Comparison of ENCODE assay signal across 42 mouse cellular contexts in genomic region chr5:87502687-87503086, GRCm38 (mm10). TPM values are rescaled to one million over a fixed set of nuclear protein-coding genes. Genes with fewer than 3 reads are reported as not detected.
DNase-seq lines count a peak whose midpoint lies in the region; ATAC-seq and TF ChIP-seq lines count a peak whose summit lies in the region.
"Had no signal": no experiment of that assay in that cellular context is flagged by ENCODE, and none has a peak within 500 bp of the region (broad histone marks: within the 10 kb centered on the region; RNA-seq: fewer than 3 reads in every experiment).

No protein-coding gene starts in this region.

- no peak overlapping the region for H3K27ac ChIP-seq in limb, embryonic 14.5 days (replicated peaks; ENCODE audit: low read depth, low read length)
- H3K27ac ChIP-seq in limb, embryonic 10.5 days, result no peak overlapping the region
- H3K27ac ChIP-seq: forebrain, embryonic 10.5 days; hindbrain, embryonic 10.5 days; hindbrain, embryonic 15.5 days; kidney, embryonic 15.5 days; limb, embryonic 13.5 days; liver, embryonic 13.5 days; lung, embryonic 15.5 days; midbrain, embryonic 13.5 days; neural tube, embryonic 13.5 days; stomach, embryonic 15.5 days had no signal

- no peaks in the 10 kb centered on the region for H3K36me3 ChIP-seq in limb, embryonic 14.5 days (ENCODE audit: control insufficient read depth, insufficient read depth, low read length)
- H3K36me3 ChIP-seq in limb, embryonic 10.5 days, result no peaks in the 10 kb centered on the region
- H3K36me3 ChIP-seq: forebrain, embryonic 10.5 days; hindbrain, embryonic 10.5 days; hindbrain, embryonic 15.5 days; kidney, embryonic 15.5 days; limb, embryonic 13.5 days; liver, embryonic 13.5 days; lung, embryonic 15.5 days; midbrain, embryonic 13.5 days; neural tube, embryonic 13.5 days; stomach, embryonic 15.5 days had no signal

- TF ChIP-seq POLR2A in limb, embryonic 14.5 days (IDR thresholded peaks at IDR 0.05; ENCODE audit: borderline replicate concordance, extremely low read depth, insufficient read depth, insufficient read length), result no peak

- intact Hi-C loops in left cerebral cortex, postnatal 14 days (cut with DNase I), result no loop called here

- H3K9ac ChIP-seq in limb, embryonic 14.5 days (ENCODE audit: low read depth, low read length, severe bottlenecking), result no peak overlapping the region
- H3K9ac ChIP-seq: hindbrain, embryonic 15.5 days; kidney, embryonic 15.5 days; limb, embryonic 13.5 days; liver, embryonic 13.5 days; lung, embryonic 15.5 days; midbrain, embryonic 13.5 days; neural tube, embryonic 13.5 days; stomach, embryonic 15.5 days had no signal

- H3K9me3 ChIP-seq in limb, embryonic 14.5 days (ENCODE audit: control insufficient read depth, low read length), result no peaks in the 10 kb centered on the region
- no peaks in the 10 kb centered on the region for H3K9me3 ChIP-seq in limb, embryonic 10.5 days (replicated peaks)
- H3K9me3 ChIP-seq: forebrain, embryonic 10.5 days; hindbrain, embryonic 10.5 days; hindbrain, embryonic 15.5 days; kidney, embryonic 15.5 days; limb, embryonic 13.5 days; liver, embryonic 13.5 days; lung, embryonic 15.5 days; megakaryocyte, embryonic 14.5 days; midbrain, embryonic 13.5 days; neural tube, embryonic 13.5 days; stomach, embryonic 15.5 days had no signal

- no peak for ATAC-seq in limb, embryonic 14.5 days (ENCODE audit: low FRiP score, low read depth)
- ATAC-seq: activated CD4-positive, CD25-positive, alpha-beta regulatory T cell, adult 4 months; forebrain, embryonic 16.5 days; inflammation-experienced regulatory T-cells, adult 6 months; midbrain, embryonic 13.5 days had no signal

- H3K27me3 ChIP-seq in limb, embryonic 14.5 days (ENCODE audit: control insufficient read depth, insufficient read depth, low read length), result no peaks in the 10 kb centered on the region
- H3K27me3 ChIP-seq in limb, embryonic 10.5 days (ENCODE audit: low read depth, poor library complexity, severe bottlenecking), result no peaks in the 10 kb centered on the region
- H3K27me3 ChIP-seq: hindbrain, embryonic 15.5 days; kidney, embryonic 15.5 days; limb, embryonic 13.5 days; liver, embryonic 13.5 days; lung, embryonic 15.5 days; megakaryocyte, embryonic 14.5 days; midbrain, embryonic 13.5 days; neural tube, embryonic 13.5 days; stomach, embryonic 15.5 days had no signal

- no peak overlapping the region for H3K4me3 ChIP-seq in limb, embryonic 14.5 days (replicated peaks; ENCODE audit: low read length)
- no peak overlapping the region for H3K4me3 ChIP-seq in limb, embryonic 10.5 days
- H3K4me3 ChIP-seq: forebrain, embryonic 10.5 days; hindbrain, embryonic 10.5 days; hindbrain, embryonic 15.5 days; kidney, embryonic 15.5 days; limb, embryonic 13.5 days; liver, embryonic 13.5 days; lung, embryonic 15.5 days; megakaryocyte, embryonic 14.5 days; midbrain, embryonic 13.5 days; neural tube, embryonic 13.5 days; stomach, embryonic 15.5 days had no signal

- 74% methylated on average over 1 of the region's 1 CpGs for WGBS in limb, embryonic 14.5 days
- WGBS in limb, embryonic 10.5 days, result 79% methylated on average over 1 of the region's 1 CpGs

- H3K4me2 ChIP-seq in limb, embryonic 14.5 days (replicated peaks; ENCODE audit: low read depth, low read length, severe bottlenecking), result no peak overlapping the region
- H3K4me2 ChIP-seq: hindbrain, embryonic 15.5 days; kidney, embryonic 15.5 days; limb, embryonic 13.5 days; liver, embryonic 13.5 days; lung, embryonic 15.5 days; midbrain, embryonic 13.5 days; neural tube, embryonic 13.5 days; stomach, embryonic 15.5 days had no signal

- H3K4me1 ChIP-seq in limb, embryonic 14.5 days (ENCODE audit: control insufficient read depth, insufficient read depth, low read length), result no peaks in the 10 kb centered on the region
- H3K4me1 ChIP-seq in limb, embryonic 10.5 days, result no peaks in the 10 kb centered on the region
- H3K4me1 ChIP-seq: hindbrain, embryonic 10.5 days; hindbrain, embryonic 15.5 days; kidney, embryonic 15.5 days; limb, embryonic 13.5 days; liver, embryonic 13.5 days; lung, embryonic 15.5 days; megakaryocyte, embryonic 14.5 days; midbrain, embryonic 13.5 days; neural tube, embryonic 13.5 days; stomach, embryonic 15.5 days had no signal

- DNase-seq in limb, embryonic 14.5 days (ENCODE audit: low spot score), result peak; percentile 2
- no peak for DNase-seq in limb, embryonic 10.5 days (ENCODE audit: low spot score)
- DNase-seq in lung, postnatal 25 days (ENCODE audit: low spot score), result peak; percentile 3
- no peak for DNase-seq in lung, postnatal 4 days
- DNase-seq in fat pad, adult 2 months (ENCODE audit: extremely low read depth, low read depth, low spot score), result peak; percentile 96
- DNase-seq in left cerebral cortex, postnatal 14 days (ENCODE audit: low spot score in 2 of 2), result no peak
- DNase-seq in urinary bladder, postnatal 14 days (ENCODE audit: low spot score), result no peak
- DNase-seq in ovary, postnatal 10 days (ENCODE audit: low spot score), result no peak
- DNase-seq: adrenal gland, adult 8-10 months; cerebellum, adult 11 months; cerebellum, adult 9-10 months; embryo, embryonic 11 days; gastrocnemius, postnatal 10 days; heart, postnatal 14 days; kidney, adult 11 months; kidney, postnatal 25 days; liver, embryonic 13.5 days; retina, postnatal 1 day; right cerebral cortex, postnatal 14 days; thymus, postnatal 14 days had no signal

RNA-seq across cellular contexts. Expression of gene Ugt2a1, which starts 12.0 kb away (rescaled TPM):
- not detected in 2 replicates for polyA plus RNA-seq in limb, embryonic 14.5 days (2012; rRNA removed)
- polyA plus RNA-seq in limb, embryonic 14.5 days (2014; fragmentation: Nextera tagmentation; extraction: Ambion mirVana), result not detected in 2 replicates
- polyA plus RNA-seq in limb, embryonic 10.5 days (2016; fragmentation: Nextera tagmentation; extraction: Ambion mirVana), result not detected in 2 replicates
- not detected for total RNA-seq in left cerebral cortex, postnatal 14 days (2021)
- total RNA-seq: adrenal gland, adult 8-10 months; adrenal gland, postnatal 4 days; gastrocnemius, postnatal 10 days; granulocyte monocyte progenitor cell, adult 5-6 weeks; heart, postnatal 14 days; layer of hippocampus, adult 18-20 months; layer of hippocampus, postnatal 10 days; left cerebral cortex, adult 18-20 months; left cerebral cortex, postnatal 25 days had no signal
- polyA plus RNA-seq: activated CD4-positive, CD25-positive, alpha-beta regulatory T cell, adult 4 months; forebrain, embryonic 10.5 days; forebrain, embryonic 16.5 days; heart, embryonic 14.5 days; hindbrain, embryonic 10.5 days; hindbrain, embryonic 15.5 days; inflammation-experienced regulatory T-cells, adult 6 months; kidney, embryonic 15.5 days; limb, embryonic 13.5 days; liver, embryonic 13.5 days; lung, embryonic 15.5 days; midbrain, embryonic 13.5 days; neural tube, embryonic 13.5 days; small intestine, adult 2 months; stomach, embryonic 15.5 days; urinary bladder, adult 2 months had no signal

RNA-seq across cellular contexts. Expression of gene Gm43638, which starts 16.1 kb away (rescaled TPM):
- polyA plus RNA-seq in limb, embryonic 14.5 days (2012; rRNA removed), result not detected in 2 replicates
- not detected in 2 replicates for polyA plus RNA-seq in limb, embryonic 14.5 days (2014; fragmentation: Nextera tagmentation; extraction: Ambion mirVana)
- polyA plus RNA-seq in limb, embryonic 10.5 days (2016; fragmentation: Nextera tagmentation; extraction: Ambion mirVana), result not detected in 2 replicates
- not detected for total RNA-seq in left cerebral cortex, postnatal 14 days (2021)
- total RNA-seq: adrenal gland, adult 8-10 months; adrenal gland, postnatal 4 days; gastrocnemius, postnatal 10 days; granulocyte monocyte progenitor cell, adult 5-6 weeks; heart, postnatal 14 days; layer of hippocampus, adult 18-20 months; layer of hippocampus, postnatal 10 days; left cerebral cortex, adult 18-20 months; left cerebral cortex, postnatal 25 days had no signal
- polyA plus RNA-seq: activated CD4-positive, CD25-positive, alpha-beta regulatory T cell, adult 4 months; forebrain, embryonic 10.5 days; forebrain, embryonic 16.5 days; heart, embryonic 14.5 days; hindbrain, embryonic 10.5 days; hindbrain, embryonic 15.5 days; inflammation-experienced regulatory T-cells, adult 6 months; kidney, embryonic 15.5 days; limb, embryonic 13.5 days; liver, embryonic 13.5 days; lung, embryonic 15.5 days; midbrain, embryonic 13.5 days; neural tube, embryonic 13.5 days; small intestine, adult 2 months; stomach, embryonic 15.5 days; urinary bladder, adult 2 months had no signal

RNA-seq across cellular contexts. Expression of gene Ugt2a2, which starts 20.6 kb away (rescaled TPM):
- not detected in 2 replicates for polyA plus RNA-seq in limb, embryonic 14.5 days (2012; rRNA removed)
- not detected in 2 replicates for polyA plus RNA-seq in limb, embryonic 14.5 days (2014; fragmentation: Nextera tagmentation; extraction: Ambion mirVana)
- polyA plus RNA-seq in limb, embryonic 10.5 days (2016; fragmentation: Nextera tagmentation; extraction: Ambion mirVana), result not detected in 2 replicates
- total RNA-seq in left cerebral cortex, postnatal 14 days (2021), result not detected
- total RNA-seq: adrenal gland, postnatal 4 days; gastrocnemius, postnatal 10 days; granulocyte monocyte progenitor cell, adult 5-6 weeks; heart, postnatal 14 days; layer of hippocampus, adult 18-20 months; layer of hippocampus, postnatal 10 days; left cerebral cortex, adult 18-20 months; left cerebral cortex, postnatal 25 days had no signal
- polyA plus RNA-seq: activated CD4-positive, CD25-positive, alpha-beta regulatory T cell, adult 4 months; forebrain, embryonic 10.5 days; heart, embryonic 14.5 days; hindbrain, embryonic 10.5 days; hindbrain, embryonic 15.5 days; inflammation-experienced regulatory T-cells, adult 6 months; kidney, embryonic 15.5 days; limb, embryonic 13.5 days; liver, embryonic 13.5 days; lung, embryonic 15.5 days; midbrain, embryonic 13.5 days; neural tube, embryonic 13.5 days; small intestine, adult 2 months; stomach, embryonic 15.5 days had no signal

RNA-seq across cellular contexts. Expression of gene Sult1b1, which starts 35.3 kb away (rescaled TPM):
- 0.09 TPM in 1 of 2 replicates, not detected in the other for polyA plus RNA-seq in limb, embryonic 14.5 days (2012; rRNA removed)
- not detected in 2 replicates for polyA plus RNA-seq in limb, embryonic 14.5 days (2014; fragmentation: Nextera tagmentation; extraction: Ambion mirVana)
- polyA plus RNA-seq in limb, embryonic 10.5 days (2016; fragmentation: Nextera tagmentation; extraction: Ambion mirVana), result not detected in 2 replicates
- total RNA-seq in left cerebral cortex, postnatal 14 days (2021), result not detected
- total RNA-seq: adrenal gland, adult 8-10 months; gastrocnemius, postnatal 10 days; granulocyte monocyte progenitor cell, adult 5-6 weeks; heart, postnatal 14 days; layer of hippocampus, adult 18-20 months; layer of hippocampus, postnatal 10 days; left cerebral cortex, adult 18-20 months; left cerebral cortex, postnatal 25 days had no signal
- polyA plus RNA-seq: activated CD4-positive, CD25-positive, alpha-beta regulatory T cell, adult 4 months; forebrain, embryonic 10.5 days; forebrain, embryonic 16.5 days; heart, embryonic 14.5 days; hindbrain, embryonic 10.5 days; hindbrain, embryonic 15.5 days; inflammation-experienced regulatory T-cells, adult 6 months; limb, embryonic 13.5 days; lung, embryonic 15.5 days; midbrain, embryonic 13.5 days; neural tube, embryonic 13.5 days had no signal

Comparison
In these comparisons a context has a peak if more than half of its experiments do, and no peak if none do; other contexts are left out.
1. DNase-seq: peak in limb, embryonic 14.5 days (single experiment), lung, postnatal 25 days (single experiment) and fat pad, adult 2 months (single experiment); none in limb, embryonic 10.5 days (single experiment), lung, postnatal 4 days (0 of 2), left cerebral cortex, postnatal 14 days (0 of 2), urinary bladder, postnatal 14 days (single experiment) and ovary, postnatal 10 days (single experiment).